Comparison of ENCODE assay signal across 8 mouse cellular contexts in genomic region chr9:45827663-45828290, GRCm38 (mm10). TPM values are rescaled to one million over a fixed set of nuclear protein-coding genes. Genes with fewer than 3 reads are reported as not detected.
DNase-seq lines count a peak whose midpoint lies in the region; ATAC-seq and TF ChIP-seq lines count a peak whose summit lies in the region.

No protein-coding gene starts in this region.

- peak; percentile 23 to 25 for DNase-seq in right cerebral cortex, adult 2 months (ENCODE audit: low spot score in 2 of 2)
- DNase-seq in right cerebral cortex, adult 18-20 months: no peak
- DNase-seq in forebrain, embryonic 10.5 days (ENCODE audit: extremely low spot score, low spot score): no peak
- DNase-seq in hindbrain, postnatal 0 days (ENCODE audit: low spot score): peak; percentile 49
- DNase-seq in lung, postnatal 36 days: peak; percentile 24
- DNase-seq in urinary bladder, postnatal 25 days (ENCODE audit: low spot score): peak; percentile 48
- DNase-seq in layer of hippocampus, postnatal 36 days: no peak

- H3K27ac ChIP-seq in bone marrow, adult 2 months (ENCODE audit: control insufficient read depth, insufficient read depth, low read depth, low read length, poor library complexity): 0 out of 2 replicates have a peak overlapping the region, but pooled peaks have one; percentile 27
- peak overlapping the region; percentile 90 for H3K27ac ChIP-seq in forebrain, embryonic 10.5 days
- peak overlapping the region; percentile 86 for H3K27ac ChIP-seq in hindbrain, postnatal 0 days

- no peak for TF ChIP-seq POLR2A in bone marrow, adult 2 months (IDR thresholded peaks at IDR 0.05; ENCODE audit: borderline replicate concordance, control insufficient read depth, low read depth, low read length)

- H3K9ac ChIP-seq in hindbrain, postnatal 0 days (replicated peaks; ENCODE audit: low read length): peak overlapping the region; percentile 62

- peaks cover 10% of the 10 kb centered on the region for H3K36me3 ChIP-seq in forebrain, embryonic 10.5 days (replicated peaks)
- H3K36me3 ChIP-seq in hindbrain, postnatal 0 days (ENCODE audit: insufficient read depth, low read length): no peaks in the 10 kb centered on the region

- no peaks in the 10 kb centered on the region for H3K27me3 ChIP-seq in forebrain, embryonic 10.5 days (ENCODE audit: poor library complexity, severe bottlenecking)
- H3K27me3 ChIP-seq in hindbrain, postnatal 0 days (ENCODE audit: insufficient read depth, low read length): no peaks in the 10 kb centered on the region

- WGBS in bone marrow, adult 2 months: 10% methylated on average over 23 of the region's 23 CpGs
- WGBS in forebrain, embryonic 10.5 days: 5% methylated on average over 19 of the region's 23 CpGs
- WGBS in hindbrain, postnatal 0 days: 6% methylated on average over 22 of the region's 23 CpGs

- peak overlapping the region; percentile 93 for H3K4me2 ChIP-seq in hindbrain, postnatal 0 days (ENCODE audit: low read depth, low read length)

- peaks cover 3% of the 10 kb centered on the region; the same call in 1 of the 2 replicates for H3K9me3 ChIP-seq in forebrain, embryonic 10.5 days
- H3K9me3 ChIP-seq in hindbrain, postnatal 0 days (ENCODE audit: low read length): no peaks in the 10 kb centered on the region

- ATAC-seq in hindbrain, postnatal 0 days: peak; percentile 43

- no peak for TF ChIP-seq CTCF in bone marrow, adult 2 months (IDR thresholded peaks at IDR 0.05; ENCODE audit: control insufficient read depth, insufficient read depth, low read length)
- TF ChIP-seq CTCF in hindbrain, postnatal 0 days (IDR thresholded peaks at IDR 0.05; ENCODE audit: low read depth): 0 out of 2 replicates have a peak, but pooled peaks have one; percentile 6

- H3K4me3 ChIP-seq in bone marrow, adult 2 months (replicated peaks; ENCODE audit: control insufficient read depth, low read depth, low read length): peak overlapping the region; percentile 80
- peak overlapping the region; percentile 82 for H3K4me3 ChIP-seq in forebrain, embryonic 10.5 days
- H3K4me3 ChIP-seq in hindbrain, postnatal 0 days (ENCODE audit: low read length): peak overlapping the region; percentile 84

- peaks cover 2% of the 10 kb centered on the region for H3K4me1 ChIP-seq in bone marrow, adult 2 months (ENCODE audit: control insufficient read depth, insufficient read depth, low read length)
- peaks cover 25% of the 10 kb centered on the region for H3K4me1 ChIP-seq in forebrain, embryonic 10.5 days
- no peaks in the 10 kb centered on the region for H3K4me1 ChIP-seq in hindbrain, postnatal 0 days (ENCODE audit: insufficient read depth, low read length)

RNA-seq across cellular contexts. Expression of gene Cep164, which starts 0.7 kb away (rescaled TPM):
- 21.4 and 33.7 TPM in 2 replicates for polyA plus RNA-seq in bone marrow, adult 2 months (2011; ENCODE audit: insufficient read depth, insufficient read length, low replicate concordance, missing spikeins)
- 19.3 and 20.4 TPM in 2 replicates for polyA plus RNA-seq in forebrain, embryonic 10.5 days (2016; fragmentation: Nextera tagmentation; extraction: Ambion mirVana)
- total RNA-seq in hindbrain, postnatal 0 days (2014; rRNA removed): 13.7 and 24.6 TPM in 2 replicates
- 14.2 and 14.3 TPM in 2 replicates for polyA plus RNA-seq in hindbrain, postnatal 0 days (2015; fragmentation: Nextera tagmentation; extraction: Ambion mirVana)
- 10 to 100 TPM; 11.0 to 12.9 TPM for total RNA-seq in layer of hippocampus, postnatal 36 days (2021)

RNA-seq across cellular contexts. Expression of gene Bace1, which starts 10.6 kb away (rescaled TPM):
- 4.9 and 5.3 TPM in 2 replicates for polyA plus RNA-seq in bone marrow, adult 2 months (2011; ENCODE audit: insufficient read depth, insufficient read length, low replicate concordance, missing spikeins)
- polyA plus RNA-seq in forebrain, embryonic 10.5 days (2016; fragmentation: Nextera tagmentation; extraction: Ambion mirVana): 18.5 and 20.7 TPM in 2 replicates
- 77.0 and 92.0 TPM in 2 replicates for total RNA-seq in hindbrain, postnatal 0 days (2014; rRNA removed)
- 39.3 TPM in 2 replicates for polyA plus RNA-seq in hindbrain, postnatal 0 days (2015; fragmentation: Nextera tagmentation; extraction: Ambion mirVana)
- 10 to 100 TPM; 80.6 to 82.3 TPM for total RNA-seq in layer of hippocampus, postnatal 36 days (2021)

Comparison
In these comparisons a context has a peak if more than half of its experiments do, and no peak if none do; other contexts are left out.
1. DNase-seq: peak in right cerebral cortex, adult 2 months (2 of 2), hindbrain, postnatal 0 days (single experiment), lung, postnatal 36 days (single experiment) and urinary bladder, postnatal 25 days (single experiment); none in right cerebral cortex, adult 18-20 months (single experiment), forebrain, embryonic 10.5 days (single experiment) and layer of hippocampus, postnatal 36 days (0 of 2).
2. H3K27ac ChIP-seq: peak in every context shown above with its lines; median percentile 90 in forebrain, embryonic 10.5 days; 86 in hindbrain, postnatal 0 days; 27 in bone marrow, adult 2 months.
3. Peak in every context shown above with its lines, with median percentiles within 50 percentile points of each other: H3K4me3 ChIP-seq.